Mouse (Mus musculus) splenic B cell, adult 2 months (primary cell): ENCODE measurements around the gene Atp6v1g2.

Source experiments
- DNase-seq: peaks from one replicate; pipeline ENCODE4 v3.0.0-alpha.2; 2011; ENCODE audit warnings: low read depth, low spot score
- H3K27me3 ChIP-seq: 2 replicates; pipeline ENCODE4 v1.6.1; 2012; ENCODE audit warnings: mild to moderate bottlenecking, low read length, moderate library complexity, mixed read lengths; ENCODE audit not compliant: control insufficient read depth, poor library complexity, insufficient read depth, severe bottlenecking
- H3K36me3 ChIP-seq: 2 replicates; pipeline ENCODE4 v1.6.1; 2012; ENCODE audit warnings: mild to moderate bottlenecking, low read length, moderate library complexity, mixed read lengths; ENCODE audit not compliant: control insufficient read depth, poor library complexity, insufficient read depth, severe bottlenecking

Gene Atp6v1g2

DNA sequence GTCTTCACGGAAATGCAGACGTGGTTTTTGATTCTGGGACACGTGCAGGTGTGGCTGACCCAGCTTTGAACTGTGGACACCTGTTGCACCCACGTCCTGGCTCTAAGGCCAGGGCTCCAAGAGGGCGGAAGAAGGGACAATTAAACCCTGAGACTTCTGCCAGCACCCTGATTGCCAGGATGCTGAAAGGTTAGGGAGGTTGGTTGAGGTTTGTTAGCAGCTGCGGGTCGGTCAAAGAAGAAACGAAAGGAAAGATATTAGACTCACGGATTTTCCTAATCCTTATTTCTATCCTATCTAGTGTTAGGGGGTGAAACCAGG lies 37.2 kb upstream of the Atp6v1g2 start:
- H3K36me3 ChIP-seq: peaks cover 23% of the 10 kb centered on the region
- H3K27me3 ChIP-seq: no peaks in the 10 kb centered on the region
- no peak for DNase-seq

DNA sequence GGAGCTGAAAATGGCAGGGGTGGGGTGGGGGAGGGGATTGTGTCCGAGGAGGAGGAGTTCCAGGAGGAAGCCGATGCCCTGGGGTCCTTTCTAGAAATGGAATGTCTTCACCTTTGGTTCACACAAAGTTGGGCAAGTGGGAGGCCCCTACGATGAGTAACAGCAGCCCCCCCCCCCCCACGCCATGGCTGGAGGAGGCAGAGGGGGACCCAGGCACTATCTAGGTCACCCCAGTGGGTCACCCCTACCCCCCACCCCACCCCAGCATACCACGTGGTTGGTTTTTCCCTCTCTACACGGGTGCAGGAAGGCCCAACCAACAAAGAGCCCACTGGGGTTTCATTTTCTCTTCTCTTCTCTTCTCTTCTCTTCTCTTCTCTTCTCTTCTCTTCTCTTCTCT lies 36.3 kb upstream of the Atp6v1g2 start:
- DNase-seq: peak; percentile 63
- H3K36me3 ChIP-seq: peaks cover 23% of the 10 kb centered on the region
- H3K27me3 ChIP-seq: no peaks in the 10 kb centered on the region

DNA sequence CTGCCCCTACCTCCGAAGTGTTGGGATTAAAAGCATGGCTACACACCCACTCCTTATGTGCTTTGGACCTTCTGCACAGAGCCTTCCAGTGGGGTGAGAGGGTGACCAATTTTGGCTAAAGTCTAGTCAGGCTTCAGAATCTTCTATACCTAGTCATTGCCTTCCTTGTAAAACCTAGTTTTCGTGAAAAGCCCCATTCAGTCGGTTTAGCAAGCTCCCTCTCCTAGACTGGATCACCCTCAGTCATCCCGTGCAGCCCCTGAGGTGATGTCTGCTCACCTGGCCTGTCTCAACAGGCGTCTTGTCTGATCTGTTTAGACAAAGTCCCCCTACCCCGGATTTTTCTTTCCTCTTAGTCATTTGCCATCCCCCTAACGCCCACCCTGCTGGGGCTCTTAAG lies 35.4 kb upstream of the Atp6v1g2 start:
- DNase-seq: no peak
- Histone ChIP-seq H3K36me3 (peaks cover 23% of the 10 kb centered on the region), H3K27me3 (no peaks in the 10 kb centered on the region)

- Histone ChIP-seq H3K36me3 (peaks cover 23% of the 10 kb centered on the region), H3K27me3 (no peaks in the 10 kb centered on the region)
- no peak for DNase-seq
Observed at GRCm38 (mm10) chr17:35198946-35199345, 34.5 kb upstream of the Atp6v1g2 start.

- peaks cover 19% of the 10 kb centered on the region for H3K36me3 ChIP-seq
- peak; percentile 86 for DNase-seq
Observed at GRCm38 (mm10) chr17:35200398-35200797, 33.1 kb upstream of the Atp6v1g2 start.

GRCm38 (mm10) chr17:35201128-35201527 lies 32.3 kb upstream of the Atp6v1g2 start:
- Histone ChIP-seq H3K27me3 (no peaks in the 10 kb centered on the region), H3K36me3 (peaks cover 13% of the 10 kb centered on the region; the same call in 1 of the 2 replicates)
- DNase-seq: peak; percentile 63

More at GRCm38 (mm10) chr17:35200398-35200797, 33.1 kb upstream of the Atp6v1g2 start:
- no peaks in the 10 kb centered on the region for H3K27me3 ChIP-seq

DNA sequence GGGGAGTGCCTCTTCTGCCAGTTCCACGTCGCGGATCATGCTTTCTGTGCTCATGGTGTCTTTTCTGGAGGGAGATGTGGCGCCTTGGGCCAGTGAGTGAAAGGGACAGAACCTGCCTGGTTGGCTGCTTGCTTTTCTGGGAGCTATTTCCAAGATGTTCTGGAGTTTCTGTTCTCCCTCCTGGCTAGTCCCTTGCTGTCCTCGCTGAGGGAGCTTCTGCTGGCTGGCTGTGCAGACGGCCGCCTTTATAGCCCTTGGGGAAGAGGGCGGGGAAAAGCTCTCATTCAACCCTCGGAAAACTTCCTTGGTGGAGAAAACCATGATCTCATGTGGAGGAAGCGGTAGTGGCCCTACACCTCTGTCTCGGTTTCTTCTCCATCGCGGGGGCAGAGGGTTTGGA lies 31.7 kb upstream of the Atp6v1g2 start, which contains the start of gene Tnf:
TSS of gene Tnf (minus strand) at position 221 of the 400 bp plus-strand sequence.
- peaks cover 10% of the 10 kb centered on the region; the same call in 1 of the 2 replicates for H3K36me3 ChIP-seq
- no peaks in the 10 kb centered on the region for H3K27me3 ChIP-seq
- peak; percentile 80 for DNase-seq

DNA sequence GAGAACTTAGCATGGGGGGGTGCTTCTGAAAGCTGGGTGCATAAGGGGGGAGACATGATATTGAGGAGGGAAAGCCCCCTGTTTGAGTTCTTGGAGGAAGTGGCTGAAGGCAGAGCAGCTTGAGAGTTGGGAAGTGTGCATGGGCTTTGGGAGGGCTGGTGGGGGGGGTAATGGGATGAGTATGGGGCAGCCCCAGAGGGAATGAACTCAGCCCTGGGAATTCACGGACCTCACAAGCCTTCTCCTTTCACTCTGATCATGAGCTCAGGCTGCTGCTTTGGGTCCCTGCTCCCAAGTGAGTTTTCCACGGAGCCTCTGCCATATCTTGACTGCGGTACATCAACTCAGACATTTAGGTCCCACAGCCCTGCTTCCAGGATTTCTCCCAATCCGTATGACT lies 31.0 kb upstream of the Atp6v1g2 start:
- Histone ChIP-seq H3K36me3 (peaks cover 10% of the 10 kb centered on the region; the same call in 1 of the 2 replicates), H3K27me3 (no peaks in the 10 kb centered on the region)
- no peak for DNase-seq

DNA sequence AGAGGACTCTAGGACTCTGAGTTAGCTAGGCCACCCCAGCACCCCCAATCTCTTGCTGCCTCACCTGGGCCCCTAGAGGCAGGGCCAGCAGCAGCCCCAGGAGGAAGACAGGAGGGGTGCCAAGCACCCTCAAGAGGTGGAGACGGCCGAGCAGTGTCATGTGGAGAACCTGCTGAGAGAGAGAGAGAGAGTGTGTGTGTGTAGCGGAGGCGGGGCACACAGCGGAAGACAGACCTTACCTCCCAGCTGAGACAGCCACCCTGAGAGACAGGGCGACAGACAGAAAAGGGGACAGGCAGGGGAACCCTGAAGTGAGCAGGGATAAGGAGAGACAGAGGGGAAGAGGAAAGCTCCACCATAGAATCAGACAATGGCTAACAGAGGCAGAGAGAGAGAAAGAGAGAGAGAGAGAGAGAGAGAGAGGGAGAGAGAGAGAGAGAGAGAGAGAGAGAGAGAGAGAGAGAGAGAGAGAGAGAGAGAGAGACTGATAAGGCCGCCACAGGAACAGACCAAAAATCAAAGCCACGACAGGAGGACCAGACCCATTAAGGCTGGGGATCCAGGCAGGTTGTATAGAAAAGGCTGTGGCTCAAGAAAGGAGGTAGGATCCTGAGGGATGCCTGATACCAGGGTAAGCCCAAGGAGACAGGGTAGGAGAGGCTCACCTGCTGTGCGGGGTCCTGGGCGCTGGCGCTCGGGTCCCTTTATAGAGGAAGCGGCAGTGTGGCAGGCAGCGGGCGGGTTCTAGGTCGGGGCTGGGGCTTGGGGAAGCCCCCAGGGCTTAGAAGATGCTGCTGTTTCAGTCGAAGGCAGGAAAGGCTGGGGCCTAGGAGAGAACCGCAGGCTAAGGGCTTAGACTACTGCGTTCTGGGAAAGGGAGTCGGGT lies 28.7 kb upstream of the Atp6v1g2 start, which contains the start of gene Lta:
TSS of gene Lta (minus strand) at position 858 of the 886 bp plus-strand sequence.
- H3K36me3 ChIP-seq: peaks cover 4% of the 10 kb centered on the region; the same call in 1 of the 2 replicates
- DNase-seq: peak; percentile 82
- H3K27me3 ChIP-seq: no peaks in the 10 kb centered on the region

GRCm38 (mm10) chr17:35205380-35205769 lies 28.1 kb upstream of the Atp6v1g2 start:
- peak; percentile 58 for DNase-seq
- Histone ChIP-seq H3K36me3 (no peaks in the 10 kb centered on the region), H3K27me3 (no peaks in the 10 kb centered on the region)

- no peaks in the 10 kb centered on the region for H3K36me3 ChIP-seq
- peak; percentile 89 for DNase-seq
- no peaks in the 10 kb centered on the region for H3K27me3 ChIP-seq
Observed at GRCm38 (mm10) chr17:35209785-35210535, 23.5 kb upstream of the Atp6v1g2 start.

DNA sequence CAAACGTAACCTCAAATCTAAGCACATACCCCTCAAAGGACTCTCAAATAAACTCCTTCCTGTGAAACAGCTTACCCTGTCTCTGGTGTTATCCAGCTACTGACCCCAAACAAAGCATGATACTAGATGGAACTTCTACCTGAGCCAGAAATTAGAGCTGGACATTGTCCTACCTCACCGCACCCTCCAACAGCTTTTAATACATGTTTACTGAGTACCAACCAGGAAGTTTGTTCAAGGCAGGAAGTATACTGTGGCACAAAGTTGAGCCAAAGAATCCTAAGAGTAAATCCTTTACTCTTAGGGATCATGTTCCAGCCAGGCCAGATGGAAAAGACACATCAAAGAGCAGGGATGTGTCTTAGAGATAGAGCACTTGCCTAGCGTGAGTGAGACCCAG lies 22.9 kb upstream of the Atp6v1g2 start:
- no peaks in the 10 kb centered on the region for H3K36me3 ChIP-seq
- H3K27me3 ChIP-seq: no peaks in the 10 kb centered on the region
- DNase-seq: no peak

DNA sequence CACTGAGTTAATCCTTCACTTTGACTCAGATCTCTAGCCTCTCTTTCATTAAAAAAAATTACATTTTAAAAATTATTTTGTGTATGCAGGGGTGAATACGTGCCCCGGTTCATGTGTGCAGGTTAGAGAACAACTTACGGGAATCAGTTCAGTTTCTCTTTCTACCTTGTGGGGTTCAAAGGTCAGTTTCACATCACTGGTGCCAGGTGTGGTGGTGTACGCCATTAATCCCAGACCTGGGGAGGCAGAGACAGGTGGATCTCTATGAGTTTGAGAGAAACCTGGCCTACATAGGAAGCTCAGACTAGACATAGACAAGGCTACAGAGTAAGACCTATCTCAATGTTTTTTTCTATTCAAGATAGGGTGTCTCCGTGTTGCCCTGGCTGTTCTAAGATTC lies 20.4 kb upstream of the Atp6v1g2 start:
- H3K36me3 ChIP-seq: no peaks in the 10 kb centered on the region
- DNase-seq: no peak
- H3K27me3 ChIP-seq: no peaks in the 10 kb centered on the region

DNA sequence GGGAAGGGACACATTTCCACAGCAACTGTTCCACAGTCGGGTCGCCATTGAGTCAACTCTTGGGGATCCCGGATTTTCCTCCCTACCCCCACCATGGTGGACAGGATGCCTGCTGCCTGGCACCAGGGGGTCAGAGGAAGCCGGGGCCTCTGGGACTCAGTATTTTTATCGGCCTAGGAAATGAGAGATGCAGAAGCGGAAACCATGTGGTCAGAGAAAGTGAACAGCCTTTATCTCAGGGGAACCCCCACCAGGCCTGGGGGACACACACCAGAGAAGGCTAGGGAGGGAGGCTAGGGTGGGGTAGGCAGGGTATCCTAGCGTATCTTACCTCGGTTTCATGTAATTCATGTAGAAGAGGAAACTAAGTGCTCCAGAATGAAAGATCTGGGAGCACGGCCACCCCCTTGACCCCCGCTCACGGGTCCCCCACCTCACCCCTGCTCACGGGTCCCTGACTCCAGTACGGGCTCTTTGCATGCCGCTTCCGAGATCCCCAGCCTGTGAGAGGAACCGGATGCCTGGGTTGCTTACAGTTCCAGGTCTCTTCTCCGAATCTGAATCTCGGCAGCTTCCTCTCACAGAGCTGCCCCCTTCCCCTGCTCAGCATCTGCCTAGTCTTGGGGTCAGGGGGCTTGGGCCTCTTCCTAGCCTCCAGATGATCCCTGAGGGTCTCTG lies 14.8 kb upstream of the Atp6v1g2 start:
- no peaks in the 10 kb centered on the region; the same call in 1 of the 2 replicates for H3K36me3 ChIP-seq
- H3K27me3 ChIP-seq: no peaks in the 10 kb centered on the region
- peak; percentile 88 for DNase-seq
